Mouse (Mus musculus) gastrocnemius, postnatal 14 days (tissue): ENCODE measurements at regions not wholly inside any gene's neighbourhood (a gene's known extent, or its start where the extent isn't known, plus 50 kb on each side); places are given as distances from the start of the nearest gene placed in this dataset.
"Not testable (repeated sequence)": the region's sequence is repeated elsewhere in the genome, so short reads cannot be mapped to it uniquely, and the experiment has no call there.

Experiments used
- DNase-seq: peaks from one replicate; pipeline ENCODE4 v3.0.0; 2021; ENCODE audit warnings: mixed read lengths
- intact Hi-C: fragments of 180-260 bp; cut with DNase I; formaldehyde crosslinking; loops from one replicate; pipeline ENCODE4 v1.15.1; 2025; ENCODE audit warnings: low total_unique reads

DNA sequence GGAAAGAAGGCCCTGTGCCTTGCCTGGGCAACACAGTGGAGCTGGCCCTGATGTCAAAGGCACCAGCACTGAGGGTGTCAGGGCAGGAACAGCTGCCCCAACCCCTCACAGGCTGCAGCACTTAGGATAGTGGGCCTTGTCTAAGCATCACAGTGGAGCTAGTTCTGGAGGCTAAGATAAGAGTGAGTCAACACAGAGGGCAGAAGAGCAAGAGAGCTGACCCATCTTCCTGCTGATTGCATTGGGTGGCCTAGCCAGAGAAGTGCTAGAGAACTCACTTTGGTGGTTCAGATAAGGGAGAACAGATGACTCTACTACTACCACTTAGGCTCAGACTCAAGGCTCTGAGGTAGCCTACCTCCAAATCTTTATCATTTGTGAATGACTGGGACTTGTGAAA is 413.1 kb downstream of the Nova1 start:
- intact Hi-C loops: no loop called here
- DNase-seq: no peak

DNA sequence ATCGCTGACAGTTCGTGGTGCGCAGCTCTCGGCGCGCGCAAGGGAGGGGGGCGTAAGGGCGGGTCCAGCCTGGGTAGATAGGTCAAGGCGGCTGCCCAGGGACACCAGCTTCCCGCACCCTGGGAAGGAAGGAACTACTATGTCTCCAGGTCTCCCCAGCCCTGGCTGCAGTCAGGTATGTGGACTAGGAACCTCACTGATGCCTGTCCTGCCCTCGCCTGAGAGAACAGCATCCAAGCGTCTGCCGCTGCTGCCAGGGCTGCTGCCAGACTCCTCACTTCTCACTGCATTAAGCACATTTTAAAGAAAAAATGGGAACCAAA is 419.1 kb downstream of the Nova1 start:
- intact Hi-C loops: no loop called here

DNA sequence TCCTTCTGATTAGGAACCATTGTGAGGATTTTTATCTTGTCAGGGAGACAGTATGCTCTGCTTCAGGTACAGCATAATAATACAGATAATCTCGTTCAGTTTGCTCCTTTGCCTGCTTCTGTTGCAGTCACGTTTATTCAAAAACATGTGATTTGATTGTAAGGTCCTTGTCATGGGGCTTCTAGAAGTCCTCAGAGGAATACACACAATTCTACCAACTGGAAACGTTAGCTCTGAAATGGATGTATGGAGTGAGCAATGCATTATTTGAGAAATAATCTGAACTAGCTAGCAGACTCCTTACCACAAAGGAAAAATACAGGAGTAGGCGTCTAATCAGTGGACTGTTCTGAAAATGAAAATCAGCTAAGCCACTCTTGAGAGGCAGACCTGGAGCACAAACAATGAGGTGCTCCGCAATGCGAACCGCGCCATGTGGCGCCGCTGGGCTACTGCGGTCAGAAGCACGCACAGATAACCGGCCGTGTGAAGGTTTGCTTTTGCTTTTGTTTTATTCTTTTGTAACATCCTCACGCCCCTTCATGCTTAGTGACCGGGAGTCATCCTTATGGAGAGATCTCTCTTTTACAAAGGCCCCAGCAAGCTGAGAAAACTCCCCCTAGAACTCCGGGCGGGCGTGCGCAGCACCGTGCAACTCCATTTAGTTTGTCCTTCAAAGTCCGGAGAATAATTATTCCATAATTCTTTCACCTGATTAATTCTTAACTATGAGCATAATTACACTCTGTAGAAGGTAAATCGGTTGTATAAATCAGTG is 419.7 kb downstream of the Nova1 start:
- intact Hi-C loops: no loop called here

More for the DNA sequence above, 419.1 kb downstream of the Nova1 start:
- DNase-seq: peak; percentile 3

DNA sequence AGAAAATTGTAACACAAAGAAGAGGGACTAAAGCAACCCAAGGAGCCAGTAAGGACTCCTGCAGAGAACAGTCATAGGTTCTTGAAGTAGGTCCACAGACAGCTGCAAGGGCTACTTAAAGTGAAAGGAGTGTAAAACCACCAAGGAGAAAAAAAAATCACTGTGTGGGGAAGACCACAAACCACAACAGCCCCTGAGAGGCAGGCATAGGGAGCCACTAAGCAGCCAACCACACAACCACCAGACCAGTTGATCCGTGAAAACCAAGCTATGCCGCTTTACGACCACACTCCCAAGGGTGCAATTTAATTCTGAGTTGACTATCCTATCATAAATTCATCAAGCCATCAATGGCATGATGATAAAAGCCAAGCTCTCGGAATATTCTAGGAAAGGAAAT is 423.5 kb downstream of the Nova1 start:
- DNase-seq: no peak
- intact Hi-C loops: no loop called here

More for the DNA sequence above, 419.7 kb downstream of the Nova1 start:
- no peak for DNase-seq

DNA sequence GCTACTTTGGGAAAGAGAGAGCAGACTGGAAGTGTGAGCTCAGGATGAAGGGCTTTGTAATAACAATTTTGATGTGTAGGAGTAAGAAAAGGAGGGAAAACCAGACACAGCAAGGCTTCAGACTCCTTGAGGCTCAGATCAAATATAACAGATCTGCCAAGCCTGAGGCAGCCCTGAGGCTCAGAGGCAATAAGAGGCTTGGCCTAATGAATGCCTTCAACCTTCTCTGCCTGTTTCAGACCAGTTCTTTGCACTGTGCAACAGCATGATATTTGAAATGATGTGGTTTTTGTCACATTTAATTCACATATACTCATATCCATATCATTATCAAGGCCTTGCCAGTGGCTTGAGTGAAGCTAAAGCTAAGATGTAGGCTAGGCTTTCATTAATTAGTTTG is 425.0 kb downstream of the Nova1 start:
- DNase-seq: no peak
- intact Hi-C loops: no loop called here

- intact Hi-C loops: no loop called here
- no peak for DNase-seq
Observed at GRCm38 (mm10) chr12:46378914-46379313, 439.8 kb downstream of the Nova1 start.

GRCm38 (mm10) chr12:46371747-46372146 is 447.0 kb downstream of the Nova1 start:
- DNase-seq: no peak

GRCm38 (mm10) chr12:46333376-46333775 is 485.4 kb downstream of the Nova1 start:
- DNase-seq: no peak
- intact Hi-C loops: no loop called here

More at GRCm38 (mm10) chr12:46371747-46372146, 447.0 kb downstream of the Nova1 start:
- intact Hi-C loops: no loop called here

GRCm38 (mm10) chr12:46327865-46328264 is 490.9 kb downstream of the Nova1 start:
- DNase-seq: no peak
- intact Hi-C loops: no loop called here

- no peak for DNase-seq
- intact Hi-C loops: no loop called here
Observed at GRCm38 (mm10) chr12:46323276-46323675, 495.5 kb downstream of the Nova1 start.

GRCm38 (mm10) chr12:46303136-46303797 is 515.5 kb downstream of the Nova1 start:
- intact Hi-C loops: no loop called here
- no peak for DNase-seq

GRCm38 (mm10) chr12:46298926-46299325 is 519.8 kb downstream of the Nova1 start:
- intact Hi-C loops: no loop called here
- DNase-seq: no peak

DNA sequence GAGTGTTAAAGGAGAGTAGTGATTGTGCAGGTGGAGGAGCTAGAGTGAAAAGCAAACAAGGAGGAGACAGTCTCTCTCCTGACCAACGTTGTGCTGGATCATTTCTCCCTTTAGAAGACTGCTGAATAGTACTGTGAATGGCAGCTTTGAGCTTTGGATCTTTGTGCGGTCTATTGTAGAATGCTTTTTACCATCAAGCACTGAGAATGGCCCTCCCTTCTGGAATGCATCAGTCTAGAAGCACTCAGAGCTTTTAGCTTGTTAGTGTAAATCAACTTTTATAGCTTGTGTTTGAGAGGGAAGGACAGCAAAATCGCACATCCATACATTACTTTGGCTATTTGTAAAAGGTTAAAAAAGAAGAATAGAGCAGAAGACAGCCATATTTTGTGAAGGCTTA is 534.2 kb downstream of the Nova1 start:
- no peak for DNase-seq
- intact Hi-C loops: no loop called here

- intact Hi-C loops: no loop called here
- no peak for DNase-seq
Observed at GRCm38 (mm10) chr12:46248402-46249018, 570.2 kb downstream of the Nova1 start.

DNA sequence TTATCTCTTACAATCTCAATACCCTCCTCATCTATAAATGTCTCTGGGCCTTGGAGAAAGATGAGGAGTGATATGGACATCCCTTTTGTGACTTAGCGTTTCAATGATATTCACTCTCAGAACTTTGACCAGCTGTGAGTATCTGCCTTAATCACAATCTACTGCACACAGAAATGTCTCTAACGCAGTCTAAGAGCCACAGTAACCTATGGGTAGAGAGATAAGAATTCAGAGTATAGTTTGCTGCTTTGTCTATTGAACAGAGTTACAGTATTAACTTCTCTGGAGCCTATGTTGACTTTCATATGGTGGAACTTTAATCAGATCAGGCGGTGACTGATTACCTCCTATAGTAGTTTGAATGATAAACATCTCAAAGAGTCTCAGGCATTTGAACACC is 573.8 kb downstream of the Nova1 start:
- no peak for DNase-seq
- intact Hi-C loops: no loop called here

DNA sequence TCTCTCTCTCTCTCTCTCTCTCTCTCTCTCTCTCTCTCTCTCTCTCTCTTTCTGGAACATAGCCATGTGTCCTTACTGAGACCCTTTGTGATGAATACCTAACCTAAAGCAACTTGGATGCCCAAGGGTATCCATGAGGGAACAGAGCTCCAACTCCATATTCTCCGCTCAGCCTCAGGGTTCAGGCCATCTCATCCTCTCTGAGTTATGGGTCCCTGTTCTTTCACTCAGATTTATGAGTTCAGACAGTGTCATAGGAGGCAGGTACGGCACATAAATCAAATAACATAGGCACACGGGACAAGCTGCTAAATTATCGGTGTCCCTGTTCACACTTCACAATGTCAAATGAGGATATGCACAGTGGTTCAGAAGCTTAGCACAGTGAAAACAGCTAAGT is 586.4 kb downstream of the Nova1 start:
- intact Hi-C loops: no loop called here
- DNase-seq: no peak

GRCm38 (mm10) chr12:46215328-46215727 is 603.4 kb downstream of the Nova1 start:
- intact Hi-C loops, DNase-seq: not testable (repeated sequence)

- no peak for DNase-seq
- intact Hi-C loops: no loop called here
Observed at GRCm38 (mm10) chr12:46199076-46199475, 619.7 kb downstream of the Nova1 start.

DNA sequence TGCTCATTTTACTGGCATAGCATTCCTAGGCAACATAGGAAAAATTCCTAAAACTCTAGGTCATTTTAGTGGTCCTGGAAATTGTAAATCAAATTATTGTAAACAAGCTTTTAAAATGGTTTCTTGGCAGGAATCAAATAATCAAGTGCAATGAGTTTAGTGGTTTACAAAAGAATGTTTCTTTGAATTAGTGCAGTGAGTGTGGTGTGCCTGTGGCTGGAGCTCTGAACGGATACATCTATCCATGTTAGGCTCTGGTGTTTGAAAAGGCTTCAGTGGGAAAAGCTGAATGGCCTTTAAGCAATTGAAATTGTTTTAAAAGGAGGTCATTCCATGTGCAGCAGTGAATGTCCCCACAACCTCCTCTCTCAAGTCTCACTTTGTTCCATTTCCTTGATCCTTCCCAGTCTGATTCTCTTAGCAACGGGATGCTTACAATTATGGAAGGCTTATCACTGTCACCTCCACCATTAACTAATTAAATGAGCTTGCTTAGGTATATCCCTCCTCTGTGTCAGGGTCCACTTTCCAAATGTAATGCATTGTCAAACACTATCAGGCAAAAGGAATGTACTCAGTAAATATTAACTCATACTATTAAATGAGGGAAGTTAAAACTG is 621.1 kb downstream of the Nova1 start:
- intact Hi-C loops: no loop called here
- no peak for DNase-seq

GRCm38 (mm10) chr12:46194173-46194572 is 624.6 kb downstream of the Nova1 start:
- DNase-seq: no peak
- intact Hi-C loops: no loop called here
